Mouse (Mus musculus) thymus, postnatal 36 days (tissue): ENCODE measurements around the gene Selenow.
"Not testable (repeated sequence)": the region's sequence is repeated elsewhere in the genome, so short reads cannot be mapped to it uniquely, and the experiment has no call there.

Source experiments
- DNase-seq, 2 experiments: peaks; one replicate each; pipeline ENCODE4 v3.0.0; 2022; ENCODE audit warnings: mixed read lengths in 2 of 2

Gene Selenow

GRCm38 (mm10) chr7:15945721-15946536, 23.7 kb upstream of the Selenow start, which contains the start of gene Nop53:
TSS of gene Nop53 (minus strand) at chr7:15946074.
- peak; percentile 85 to 86 for DNase-seq

GRCm38 (mm10) chr7:15945211-15945610, 23.0 kb upstream of the Selenow start:
- DNase-seq, result no peak

GRCm38 (mm10) chr7:15944311-15944710, 22.1 kb upstream of the Selenow start:
- no peak for DNase-seq

GRCm38 (mm10) chr7:15938621-15939020, 16.4 kb upstream of the Selenow start:
- no peak for DNase-seq

- DNase-seq, result no peak
These were observed 15.3 kb upstream of the Selenow start for GRCm38 (mm10) chr7:15937491-15937890.

GRCm38 (mm10) chr7:15933437-15934359, 11.5 kb upstream of the Selenow start:
- DNase-seq, result no peak

- DNase-seq, result no peak
These were observed 9.4 kb upstream of the Selenow start for GRCm38 (mm10) chr7:15931635-15932034.

- no peak for DNase-seq
These were observed 8.3 kb upstream of the Selenow start for GRCm38 (mm10) chr7:15930543-15930942.

- DNase-seq, result peak; percentile 54 to 59
These were observed 7.7 kb upstream of the Selenow start for GRCm38 (mm10) chr7:15929910-15930309.

- peak in 1 of 2 experiments; percentile 58 for DNase-seq
These were observed 406 bp downstream of the Selenow start for GRCm38 (mm10) chr7:15921796-15922195.

- DNase-seq, result no peak
These were observed 1.5 kb downstream of the Selenow start for GRCm38 (mm10) chr7:15920645-15921190.

GRCm38 (mm10) chr7:15919947-15920346, 2.3 kb downstream of the Selenow start:
- no peak for DNase-seq

- no peak for DNase-seq
These were observed 3.8 kb downstream of the Selenow start for GRCm38 (mm10) chr7:15918371-15918770.

- DNase-seq, result no peak
These were observed 5.2 kb downstream of the Selenow start for GRCm38 (mm10) chr7:15916996-15917395.

GRCm38 (mm10) chr7:15916134-15916723, 6.0 kb downstream of the Selenow start:
- no peak for DNase-seq

GRCm38 (mm10) chr7:15915695-15916094, 6.5 kb downstream of the Selenow start:
- not testable (repeated sequence) for DNase-seq

- no peak for DNase-seq
These were observed 7.5 kb downstream of the Selenow start for GRCm38 (mm10) chr7:15914751-15915150.

- peak; percentile 28 to 40 for DNase-seq
These were observed 8.0 kb downstream of the Selenow start for GRCm38 (mm10) chr7:15914252-15914651.

- peak; percentile 59 to 64 for DNase-seq
These were observed 10.0 kb downstream of the Selenow start for GRCm38 (mm10) chr7:15912183-15912582.

GRCm38 (mm10) chr7:15910521-15910920, 11.7 kb downstream of the Selenow start:
- DNase-seq, result no peak

- no peak for DNase-seq
These were observed 14.1 kb downstream of the Selenow start for GRCm38 (mm10) chr7:15907971-15908590.

- no peak for DNase-seq
These were observed 15.6 kb downstream of the Selenow start for GRCm38 (mm10) chr7:15906602-15907001.
